Mouse (Mus musculus): ENCODE results near the gene Ccnjl. TPM values are rescaled to one million over a fixed set of nuclear protein-coding genes. Genes with fewer than 3 reads are reported as not detected.

Gene Ccnjl
- polyA plus RNA-seq, 1 experiment from 2014 or later: 18.5 TPM

- Histone ChIP-seq H3K9me3 (no peaks in the 10 kb centered on the region), H3K27me3 (no peaks in the 10 kb centered on the region), H3K4me1 (replicated peaks) (peaks cover 8% of the 10 kb centered on the region), H3K4me2 (no peak overlapping the region), H3K27ac (peak overlapping the region; percentile 48; the same call in 1 of the 2 replicates), H3K9ac (no peak overlapping the region), H3K36me3 (peaks cover 45% of the 10 kb centered on the region), H3K4me3 (no peak overlapping the region)
- no peak for ATAC-seq (ENCODE audit: low FRiP score)
- 85% methylated on average over 22 of the region's 22 CpGs for WGBS
These were observed 56.8 kb downstream of the Ccnjl start for GRCm38 (mm10) chr11:43585211-43586005.

GRCm38 (mm10) chr11:43586324-43587090, 57.9 kb downstream of the Ccnjl start, which contains the start of gene 4933415A04Rik:
Gene 4933415A04Rik (plus strand): TSS chr11:43587040.
- Histone ChIP-seq H3K27me3 (no peaks in the 10 kb centered on the region), H3K36me3 (peaks cover 37% of the 10 kb centered on the region), H3K9ac (no peak within 1 kb of the TSS), H3K9me3 (no peaks in the 10 kb centered on the region), H3K4me3 (no peak within 1 kb of the TSS), H3K4me1 (replicated peaks) (peaks cover 8% of the 10 kb centered on the region), H3K4me2 (no peak within 1 kb of the TSS), H3K27ac (no peak within 1 kb of the TSS)
- no peak for ATAC-seq (ENCODE audit: low FRiP score)
- WGBS: 75% methylated on average over 7 of the region's 7 CpGs

GRCm38 (mm10) chr11:43589530-43590072, 61.0 kb downstream of the Ccnjl start:
- Histone ChIP-seq H3K9ac (no peak overlapping the region), H3K9me3 (no peaks in the 10 kb centered on the region), H3K4me3 (no peak overlapping the region), H3K4me2 (no peak overlapping the region), H3K4me1 (replicated peaks) (peaks cover 8% of the 10 kb centered on the region), H3K36me3 (peaks cover 28% of the 10 kb centered on the region), H3K27ac (0 out of 2 replicates have a peak overlapping the region, but pooled peaks have one; percentile 0), H3K27me3 (no peaks in the 10 kb centered on the region)
- 53% methylated on average over 6 of the region's 6 CpGs for WGBS
- ATAC-seq (ENCODE audit: low FRiP score): no peak

GRCm38 (mm10) chr11:43601440-43601839, 72.9 kb downstream of the Ccnjl start, which contains the start of gene Fabp6:
Gene Fabp6 (minus strand): TSS chr11:43601540.
- Histone ChIP-seq H3K9ac (no peak within 1 kb of the TSS), H3K4me3 (no peak within 1 kb of the TSS), H3K9me3 (no peaks in the 10 kb centered on the region), H3K27me3 (no peaks in the 10 kb centered on the region), H3K27ac (no peak within 1 kb of the TSS), H3K36me3 (no peaks in the 10 kb centered on the region), H3K4me2 (no peak within 1 kb of the TSS), H3K4me1 (replicated peaks) (no peaks in the 10 kb centered on the region)
- WGBS: 95% methylated on average over 5 of the region's 5 CpGs
- ATAC-seq (ENCODE audit: low FRiP score): no peak

GRCm38 (mm10) chr11:43604207-43604606, 75.6 kb downstream of the Ccnjl start:
- H3K27me3 ChIP-seq: no peaks in the 10 kb centered on the region
- no peak overlapping the region for H3K4me3 ChIP-seq
- no peaks in the 10 kb centered on the region for H3K9me3 ChIP-seq
- no peak overlapping the region for H3K9ac ChIP-seq
- WGBS: 98% methylated on average over 2 of the region's 2 CpGs
- H3K4me1 ChIP-seq (replicated peaks): peaks cover 12% of the 10 kb centered on the region
- no peak for ATAC-seq (ENCODE audit: low FRiP score)
- H3K27ac ChIP-seq: no peak overlapping the region
- no peak overlapping the region for H3K4me2 ChIP-seq
- H3K36me3 ChIP-seq: no peaks in the 10 kb centered on the region

GRCm38 (mm10) chr11:43604891-43605290, 76.3 kb downstream of the Ccnjl start:
- no peak for ATAC-seq (ENCODE audit: low FRiP score)
- WGBS: 89% methylated on average over 6 of the region's 6 CpGs

GRCm38 (mm10) chr11:43605859-43606258, 77.3 kb downstream of the Ccnjl start:
- Histone ChIP-seq H3K27ac (no peak overlapping the region), H3K27me3 (no peaks in the 10 kb centered on the region), H3K36me3 (no peaks in the 10 kb centered on the region), H3K4me2 (no peak overlapping the region), H3K4me1 (replicated peaks) (peaks cover 12% of the 10 kb centered on the region), H3K4me3 (no peak overlapping the region), H3K9me3 (no peaks in the 10 kb centered on the region), H3K9ac (no peak overlapping the region)
- no peak for ATAC-seq (ENCODE audit: low FRiP score)
- 84% methylated on average over 6 of the region's 6 CpGs for WGBS

More at GRCm38 (mm10) chr11:43604891-43605290, 76.3 kb downstream of the Ccnjl start:
- H3K9ac ChIP-seq: no peak overlapping the region
- H3K27ac ChIP-seq: no peak overlapping the region
- H3K4me1 ChIP-seq (replicated peaks): peaks cover 12% of the 10 kb centered on the region
- H3K4me2 ChIP-seq: no peak overlapping the region
- no peaks in the 10 kb centered on the region for H3K27me3 ChIP-seq
- no peaks in the 10 kb centered on the region for H3K36me3 ChIP-seq
- H3K9me3 ChIP-seq: no peaks in the 10 kb centered on the region
- no peak overlapping the region for H3K4me3 ChIP-seq

- Histone ChIP-seq H3K4me1 (replicated peaks) (peaks cover 21% of the 10 kb centered on the region), H3K36me3 (no peaks in the 10 kb centered on the region), H3K27me3 (no peaks in the 10 kb centered on the region), H3K9ac (no peak overlapping the region), H3K4me3 (no peak overlapping the region), H3K9me3 (no peaks in the 10 kb centered on the region), H3K4me2 (no peak overlapping the region), H3K27ac (peak overlapping the region; percentile 58)
- 25% methylated on average over 3 of the region's 3 CpGs for WGBS
- no peak for ATAC-seq (ENCODE audit: low FRiP score)
These were observed 79.9 kb downstream of the Ccnjl start for GRCm38 (mm10) chr11:43608440-43608839.

- Histone ChIP-seq H3K4me2 (no peak overlapping the region), H3K4me3 (no peak overlapping the region), H3K9me3 (no peaks in the 10 kb centered on the region), H3K27ac (no peak overlapping the region), H3K4me1 (replicated peaks) (peaks cover 21% of the 10 kb centered on the region), H3K27me3 (no peaks in the 10 kb centered on the region), H3K36me3 (no peaks in the 10 kb centered on the region), H3K9ac (no peak overlapping the region)
- WGBS: 75% methylated on average over 10 of the region's 10 CpGs
- no peak for ATAC-seq (ENCODE audit: low FRiP score)
These were observed 81.5 kb downstream of the Ccnjl start for GRCm38 (mm10) chr11:43610006-43610661.

GRCm38 (mm10) chr11:43610662-43611033, 82.1 kb downstream of the Ccnjl start:
- H3K4me3 ChIP-seq: no peak overlapping the region
- no peak overlapping the region for H3K4me2 ChIP-seq
- H3K27ac ChIP-seq: no peak overlapping the region
- ATAC-seq (ENCODE audit: low FRiP score): no peak
- H3K27me3 ChIP-seq: no peaks in the 10 kb centered on the region
- WGBS: 84% methylated on average over 5 of the region's 5 CpGs
- H3K9me3 ChIP-seq: no peaks in the 10 kb centered on the region
- peaks cover 21% of the 10 kb centered on the region for H3K4me1 ChIP-seq (replicated peaks)
- H3K9ac ChIP-seq: no peak overlapping the region
- H3K36me3 ChIP-seq: no peaks in the 10 kb centered on the region

GRCm38 (mm10) chr11:43612834-43613488, 84.4 kb downstream of the Ccnjl start:
- Histone ChIP-seq H3K9me3 (no peaks in the 10 kb centered on the region), H3K4me2 (no peak overlapping the region), H3K36me3 (no peaks in the 10 kb centered on the region), H3K27me3 (no peaks in the 10 kb centered on the region), H3K4me1 (replicated peaks) (peaks cover 29% of the 10 kb centered on the region), H3K4me3 (no peak overlapping the region), H3K27ac (peak overlapping the region; percentile 86), H3K9ac (peak overlapping the region; percentile 46)
- ATAC-seq (ENCODE audit: low FRiP score): peak; percentile 78
- WGBS: 22% methylated on average over 12 of the region's 12 CpGs

Measured in hindbrain, embryonic 13.5 days (tissue).